Mouse (Mus musculus): ENCODE data around the gene Gps2.

Gene Gps2

DNA sequence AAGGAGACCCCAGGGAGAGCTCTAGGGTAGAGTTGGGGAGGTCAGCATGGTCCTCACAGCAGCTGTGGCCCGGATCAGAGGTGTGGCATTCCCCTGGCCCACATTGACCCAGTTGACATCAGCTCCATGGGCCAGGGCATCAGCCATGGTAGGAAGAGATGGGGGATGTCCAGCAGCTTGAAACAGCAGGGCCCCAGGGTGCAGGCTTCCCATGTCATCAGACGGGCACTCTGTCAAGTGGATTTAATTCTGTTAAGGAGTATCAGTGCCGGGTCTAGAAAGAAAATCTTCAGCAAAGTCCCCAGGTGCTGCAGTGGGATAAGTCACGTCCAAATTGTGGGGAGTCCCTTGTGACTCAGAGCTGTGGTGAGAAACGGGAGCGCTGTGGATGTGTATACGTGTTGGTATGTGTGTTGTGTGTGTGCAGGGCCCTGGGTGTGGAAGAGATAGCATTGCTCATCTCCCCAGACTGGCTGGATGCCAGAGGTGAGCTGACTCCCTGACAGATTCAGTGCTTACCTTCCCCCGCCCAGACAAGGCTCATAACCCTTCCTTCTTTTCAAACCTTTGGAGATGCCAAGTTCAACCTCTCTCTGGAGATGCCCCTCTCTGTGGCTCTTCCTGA lies 30.0 kb upstream of the Gps2 start:
- in situ Hi-C loops (cut with MboI; ENCODE audit: unreplicated experiment in 2 of 2) = loop anchor here (5.0 kb wide), 1 partner anchor 39 kb away; the partner anchor contains the start of gene Eif5a (in 2 of the 2)

- in situ Hi-C loops (cut with MboI; ENCODE audit: unreplicated experiment in 2 of 2) = loop anchor here (5.0 kb wide), 1 partner anchor 38 kb away; the partner anchor contains the start of gene Eif5a (in 2 of the 2)
Measured at GRCm38 (mm10) chr11:69884240-69884639, 29.4 kb upstream of the Gps2 start.

DNA sequence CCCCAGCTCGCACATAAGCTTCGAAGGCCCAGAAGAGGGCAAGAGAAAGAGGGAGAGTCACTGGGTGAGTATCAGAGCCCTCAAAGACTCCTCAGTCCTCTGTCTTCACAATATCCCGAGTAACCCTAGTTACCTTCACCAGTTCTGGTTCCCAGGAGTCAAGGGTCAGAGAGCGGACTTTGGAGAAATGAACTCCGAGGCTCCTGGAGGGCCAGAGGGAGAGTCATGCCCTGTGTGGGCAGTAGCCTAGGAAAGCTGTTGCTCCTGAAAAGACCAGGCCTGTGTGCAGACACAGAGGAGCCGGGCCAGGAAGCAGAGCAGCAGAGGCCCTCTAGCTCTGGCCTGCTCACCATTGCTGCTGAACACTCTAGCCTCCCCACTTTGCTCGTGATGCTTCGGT lies 29.0 kb upstream of the Gps2 start:
- in situ Hi-C loops (cut with MboI; ENCODE audit: unreplicated experiment in 2 of 2) = loop anchor here (5.0 kb wide), 1 partner anchor 38 kb away; the partner anchor contains the start of gene Eif5a (in 2 of the 2)

GRCm38 (mm10) chr11:69886907-69887635 lies 26.6 kb upstream of the Gps2 start:
- in situ Hi-C loops (cut with MboI; ENCODE audit: unreplicated experiment in 2 of 2) = no loop called here

DNA sequence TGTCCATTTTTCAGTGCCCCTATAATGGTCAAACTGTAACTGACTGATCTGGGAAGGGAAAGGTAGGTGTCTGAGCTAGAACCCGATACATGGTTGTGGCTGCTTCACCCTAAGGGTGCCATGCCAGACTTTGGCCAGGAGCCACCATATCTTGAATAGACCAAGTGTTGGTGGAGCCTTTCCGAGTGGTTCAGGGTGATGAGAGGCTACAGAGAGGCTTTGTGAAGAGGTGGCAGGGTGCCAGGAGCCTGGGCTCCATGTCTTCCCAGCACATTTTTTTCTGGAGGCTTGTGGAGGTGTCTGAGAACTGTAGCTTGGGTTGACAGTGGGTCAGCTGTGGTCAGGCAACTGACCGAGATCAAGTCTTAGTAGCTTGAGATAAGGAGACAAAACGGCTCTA lies 22.2 kb upstream of the Gps2 start:
- in situ Hi-C loops (cut with MboI; ENCODE audit: unreplicated experiment in 2 of 2) = no loop called here

DNA sequence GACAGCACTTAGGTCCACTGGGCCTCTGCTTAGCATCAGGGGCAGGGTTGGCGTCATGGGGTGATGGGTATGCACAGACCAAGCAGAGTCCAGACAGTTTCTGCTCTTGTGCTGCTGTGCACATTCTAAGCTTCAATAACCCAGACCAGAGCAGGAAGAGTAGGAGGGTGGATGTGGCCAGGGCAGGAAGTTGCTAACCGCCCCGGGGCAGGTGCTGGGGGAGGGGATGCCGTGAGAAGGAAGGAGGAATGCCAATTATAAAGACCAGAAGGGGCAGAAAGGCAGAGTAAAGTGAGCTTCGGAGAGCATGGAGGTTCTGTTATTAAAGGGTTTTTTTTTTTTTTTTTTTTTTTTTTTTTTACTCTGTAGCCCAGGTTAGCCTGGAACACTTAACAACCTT lies 19.0 kb upstream of the Gps2 start:
- in situ Hi-C loops (cut with MboI; ENCODE audit: unreplicated experiment in 2 of 2) = no loop called here

DNA sequence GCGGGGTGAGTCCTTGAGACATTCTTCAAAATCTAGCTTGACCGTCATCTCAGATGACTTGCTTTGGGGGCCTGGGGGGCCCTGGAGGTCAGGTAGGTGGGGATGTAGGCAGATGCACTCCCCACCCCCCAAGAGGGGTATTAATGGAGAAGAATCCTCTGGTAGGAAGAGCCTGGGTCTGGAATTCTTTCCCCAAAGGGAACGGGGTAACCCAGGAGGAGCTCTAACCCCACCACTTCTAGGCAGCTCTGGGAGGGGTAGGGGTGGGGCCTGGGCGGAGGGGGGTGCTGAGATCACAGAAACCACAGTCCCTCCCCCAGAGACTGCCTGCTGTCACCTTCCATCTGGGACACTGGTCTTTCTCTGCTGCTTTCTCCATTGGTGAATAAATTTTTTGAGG lies 18.4 kb upstream of the Gps2 start, which contains the start of gene Acap1:
Gene Acap1, minus strand, starts transcription at position 249 of the 400 bp plus-strand sequence.
- in situ Hi-C loops (cut with MboI; ENCODE audit: unreplicated experiment in 2 of 2) = no loop called here

- in situ Hi-C loops (cut with MboI; ENCODE audit: unreplicated experiment in 2 of 2) = no loop called here
Measured at GRCm38 (mm10) chr11:69899870-69900269, 13.8 kb upstream of the Gps2 start.

DNA sequence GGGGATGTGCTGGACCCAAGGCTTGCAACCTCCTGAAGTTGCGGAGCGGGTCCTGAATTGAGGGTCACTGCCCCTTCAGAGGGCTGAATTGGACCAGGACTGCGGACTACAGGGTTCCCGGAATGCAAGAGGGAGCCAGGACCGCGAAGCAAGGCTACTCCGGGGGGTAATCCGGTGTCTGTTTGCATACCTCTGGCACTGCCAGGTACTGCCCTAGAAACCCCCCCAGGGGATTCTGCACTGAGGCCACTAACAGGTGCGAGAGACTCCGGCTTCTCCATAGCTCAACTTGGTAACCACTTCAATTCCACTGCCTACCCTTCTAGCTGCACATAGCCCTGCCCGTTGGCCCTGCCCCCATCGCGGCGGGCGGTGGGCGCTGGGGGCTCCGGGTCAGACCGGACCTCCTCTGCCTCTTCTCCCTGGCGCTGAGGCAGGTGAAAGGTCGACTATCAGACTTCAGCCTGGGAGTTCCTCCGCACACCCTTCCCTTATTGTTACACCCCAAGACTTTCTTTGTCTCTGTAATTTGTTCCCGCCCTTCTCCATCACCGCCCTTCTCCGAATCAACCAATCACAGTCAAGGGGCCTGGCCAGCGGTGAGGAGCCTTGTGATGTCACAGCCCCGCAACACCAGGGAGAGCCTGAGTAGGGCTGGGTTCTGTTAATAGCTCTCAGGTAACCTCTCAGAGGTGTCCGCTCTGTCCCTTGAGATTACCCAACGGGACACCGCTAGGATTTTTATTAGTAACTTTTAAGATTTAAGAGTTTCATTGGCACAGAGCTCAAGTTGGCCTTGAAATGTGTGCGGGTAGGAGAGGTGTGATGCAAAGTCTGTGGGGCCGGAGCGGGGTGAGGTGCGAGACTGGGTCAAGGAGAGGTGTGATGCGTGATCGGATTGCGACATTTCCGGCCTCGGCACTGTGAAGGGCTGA lies 12.9 kb upstream of the Gps2 start, which contains the start of the genes 2810408A11Rik and Neurl4:
Gene 2810408A11Rik, minus strand, starts transcription at position 517 of the 935 bp plus-strand sequence.
Gene Neurl4, plus strand, starts transcription at position 602 of the 935 bp plus-strand sequence.
- in situ Hi-C loops (cut with MboI; ENCODE audit: unreplicated experiment in 2 of 2) = no loop called here

DNA sequence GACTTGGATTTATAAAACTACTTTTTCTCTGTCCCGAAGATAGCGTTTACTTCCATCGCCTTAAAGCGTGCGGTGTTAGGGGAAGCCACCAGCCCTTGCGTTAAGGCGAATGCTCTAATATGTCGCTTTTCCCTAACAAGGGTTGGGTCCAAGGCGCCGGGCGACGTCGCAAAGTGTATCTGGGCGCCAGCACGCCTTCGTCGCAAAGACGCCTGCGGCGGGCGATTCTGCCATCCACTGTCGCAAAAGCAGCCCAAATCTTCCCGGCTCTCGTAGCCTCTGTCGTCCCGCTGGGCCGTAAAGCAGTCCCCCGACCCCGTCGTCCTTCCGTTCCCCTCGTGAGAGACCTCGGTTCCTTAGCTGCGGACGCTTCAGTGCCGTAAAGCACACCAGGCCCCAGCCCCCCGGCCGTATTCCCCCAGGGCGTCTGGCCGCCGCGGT lies 12.3 kb upstream of the Gps2 start:
- in situ Hi-C loops (cut with MboI; ENCODE audit: unreplicated experiment in 2 of 2) = no loop called here

- in situ Hi-C loops (cut with MboI; ENCODE audit: unreplicated experiment in 2 of 2) = no loop called here
Measured at GRCm38 (mm10) chr11:69901993-69902392, 11.7 kb upstream of the Gps2 start.

GRCm38 (mm10) chr11:69902972-69903371 lies 10.7 kb upstream of the Gps2 start:
- in situ Hi-C loops (cut with MboI; ENCODE audit: unreplicated experiment in 2 of 2) = no loop called here

GRCm38 (mm10) chr11:69904311-69904710 lies 9.4 kb upstream of the Gps2 start:
- in situ Hi-C loops (cut with MboI; ENCODE audit: unreplicated experiment in 2 of 2) = no loop called here

DNA sequence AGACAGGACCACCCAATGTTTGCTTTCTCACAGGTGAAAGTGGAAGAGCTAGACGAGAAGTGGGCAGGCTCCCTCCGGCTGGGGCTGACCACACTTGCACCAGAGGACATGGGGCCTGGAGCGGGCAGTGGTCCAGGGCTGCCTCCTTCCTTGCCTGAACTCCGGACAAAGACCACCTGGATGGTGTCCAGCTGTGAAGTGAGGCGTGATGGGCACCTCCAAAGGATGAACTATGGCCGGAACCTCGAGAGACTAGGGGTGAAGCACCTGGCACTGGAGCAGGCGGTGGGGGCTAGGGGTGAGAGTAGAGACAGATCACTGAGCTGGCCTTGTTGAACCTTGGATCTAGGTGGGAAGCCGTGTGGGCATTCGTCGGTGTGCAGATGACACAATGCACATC lies 5.0 kb upstream of the Gps2 start:
- in situ Hi-C loops (cut with MboI; ENCODE audit: unreplicated experiment in 2 of 2) = no loop called here

DNA sequence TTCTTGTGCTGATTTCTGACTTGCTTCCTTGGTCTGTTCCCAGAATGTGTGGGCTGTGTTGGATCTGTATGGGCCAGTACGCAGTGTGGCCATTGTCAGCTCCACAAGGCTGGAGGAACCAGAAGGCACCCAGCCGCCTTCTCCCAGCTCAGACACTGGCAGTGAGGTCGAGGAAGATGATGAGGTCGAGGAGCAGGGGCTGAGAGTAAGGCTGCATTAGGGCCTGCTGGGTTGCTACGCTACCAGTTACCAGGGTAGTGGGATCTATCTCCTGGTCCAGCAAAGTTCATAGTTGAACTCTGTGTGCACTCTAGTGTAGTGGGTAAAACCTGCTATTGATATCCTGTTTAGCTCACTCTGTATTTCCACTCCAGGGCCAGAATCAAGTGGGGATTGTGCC lies 4.5 kb upstream of the Gps2 start:
- in situ Hi-C loops (cut with MboI; ENCODE audit: unreplicated experiment in 2 of 2) = no loop called here

DNA sequence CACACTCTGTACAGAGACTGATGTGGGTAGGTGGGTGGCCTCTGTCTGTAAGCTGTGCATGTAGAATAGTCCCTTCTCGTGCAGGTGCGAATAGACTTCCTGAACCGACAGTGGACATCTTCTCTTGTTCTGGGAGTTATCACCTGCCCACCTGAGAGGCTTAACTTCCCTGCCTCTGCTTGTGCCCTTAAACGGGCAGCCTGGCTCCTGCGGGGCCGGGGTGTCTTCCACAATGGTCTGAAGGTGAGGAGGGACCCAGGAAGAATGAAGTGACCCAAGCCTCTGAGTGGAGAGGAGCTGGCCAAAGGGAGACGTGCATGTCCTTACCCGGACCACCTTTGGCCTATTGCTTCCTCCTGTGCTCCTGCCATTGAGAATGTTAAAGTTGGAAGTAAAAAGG lies 3.5 kb upstream of the Gps2 start:
- in situ Hi-C loops (cut with MboI; ENCODE audit: unreplicated experiment in 2 of 2) = no loop called here

- in situ Hi-C loops (cut with MboI; ENCODE audit: unreplicated experiment in 2 of 2) = no loop called here
Measured at GRCm38 (mm10) chr11:69910781-69911560, 2.7 kb upstream of the Gps2 start.

- in situ Hi-C loops (cut with MboI; ENCODE audit: unreplicated experiment in 2 of 2) = no loop called here
Measured at GRCm38 (mm10) chr11:69911701-69912100, 2.0 kb upstream of the Gps2 start.

GRCm38 (mm10) chr11:69912716-69913530 lies 765 bp upstream of the Gps2 start:
- in situ Hi-C loops (cut with MboI; ENCODE audit: unreplicated experiment in 2 of 2) = no loop called here
